Mouse (Mus musculus): ENCODE data around the gene Ltc4s. TPM values are rescaled to one million over a fixed set of nuclear protein-coding genes. Genes with fewer than 3 reads are reported as not detected.

The Ltc4s gene
- 1 to 10 TPM; 4.4 to 6.0 TPM for total RNA-seq (2021)
- long read RNA-seq, experiment 1, partial matches to known transcripts = 0 of 4 reads
- long read RNA-seq, experiment 1, other reads (novel, unspliced or antisense) = 1 of 4 reads
- long read RNA-seq, experiment 2, partial matches to known transcripts = 1 of 3 reads
- long read RNA-seq, experiment 2, other reads (novel, unspliced or antisense) = 0 of 3 reads

DNA sequence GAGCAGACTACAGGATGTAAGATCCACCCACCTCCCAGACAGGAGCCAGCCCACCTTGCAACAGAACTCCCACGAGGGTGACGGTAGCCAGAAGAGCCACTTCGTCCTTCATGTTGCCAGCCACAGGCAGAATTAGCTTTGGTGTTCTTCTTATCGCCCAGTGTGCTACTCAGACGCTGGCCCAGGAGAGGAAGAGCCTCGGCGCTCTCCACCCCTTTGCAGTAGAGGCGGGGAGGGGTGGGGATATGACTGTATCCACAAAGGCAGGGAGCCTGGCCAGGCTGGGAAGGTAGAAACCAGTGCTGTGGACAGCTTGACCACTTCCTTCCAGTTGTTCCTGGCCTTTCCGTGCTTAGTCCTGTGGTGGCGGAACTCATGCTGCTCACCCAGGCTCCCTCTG, at the start of gene Ltc4s:
Gene Ltc4s (minus strand): TSS at position 293 of the 400 bp plus-strand sequence.
- no peak for DNase-seq (ENCODE audit: low spot score in 2 of 2)

GRCm38 (mm10) chr11:50286428-50286827, 48.0 kb upstream of the Ltc4s start:
- no peak for DNase-seq (ENCODE audit: low spot score in 2 of 2)

- no peak for DNase-seq (ENCODE audit: low spot score in 2 of 2)
Measured at GRCm38 (mm10) chr11:50285696-50286095, 47.3 kb upstream of the Ltc4s start.

GRCm38 (mm10) chr11:50285263-50285662, 46.8 kb upstream of the Ltc4s start:
- DNase-seq (ENCODE audit: low spot score in 2 of 2) = no peak

GRCm38 (mm10) chr11:50280053-50280452, 41.6 kb upstream of the Ltc4s start:
- no peak for DNase-seq (ENCODE audit: low spot score in 2 of 2)

GRCm38 (mm10) chr11:50279005-50279404, 40.6 kb upstream of the Ltc4s start:
- DNase-seq (ENCODE audit: low spot score in 2 of 2) = no peak

- DNase-seq (ENCODE audit: low spot score in 2 of 2) = no peak
Measured at GRCm38 (mm10) chr11:50277706-50278105, 39.3 kb upstream of the Ltc4s start.

DNA sequence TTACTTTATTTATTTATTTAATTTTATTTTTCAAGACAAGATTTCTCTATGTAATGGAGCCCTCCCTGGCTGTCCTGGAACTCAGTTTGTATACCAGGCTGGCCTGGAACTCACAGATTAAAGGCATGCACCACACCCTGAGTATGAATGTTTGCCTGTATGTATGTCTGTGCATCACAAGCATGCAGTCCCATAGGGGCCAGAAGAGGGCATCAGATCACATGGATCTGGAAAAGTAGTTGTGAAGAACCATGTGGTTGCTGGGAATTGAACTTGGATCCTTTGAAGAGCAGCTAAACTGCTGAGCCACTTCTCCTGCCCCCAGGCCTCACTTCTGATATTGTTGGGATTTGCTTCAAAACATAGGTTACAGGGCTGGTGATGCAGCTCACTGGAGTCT, 38.6 kb upstream of the Ltc4s start:
- no peak for DNase-seq (ENCODE audit: low spot score in 2 of 2)

DNA sequence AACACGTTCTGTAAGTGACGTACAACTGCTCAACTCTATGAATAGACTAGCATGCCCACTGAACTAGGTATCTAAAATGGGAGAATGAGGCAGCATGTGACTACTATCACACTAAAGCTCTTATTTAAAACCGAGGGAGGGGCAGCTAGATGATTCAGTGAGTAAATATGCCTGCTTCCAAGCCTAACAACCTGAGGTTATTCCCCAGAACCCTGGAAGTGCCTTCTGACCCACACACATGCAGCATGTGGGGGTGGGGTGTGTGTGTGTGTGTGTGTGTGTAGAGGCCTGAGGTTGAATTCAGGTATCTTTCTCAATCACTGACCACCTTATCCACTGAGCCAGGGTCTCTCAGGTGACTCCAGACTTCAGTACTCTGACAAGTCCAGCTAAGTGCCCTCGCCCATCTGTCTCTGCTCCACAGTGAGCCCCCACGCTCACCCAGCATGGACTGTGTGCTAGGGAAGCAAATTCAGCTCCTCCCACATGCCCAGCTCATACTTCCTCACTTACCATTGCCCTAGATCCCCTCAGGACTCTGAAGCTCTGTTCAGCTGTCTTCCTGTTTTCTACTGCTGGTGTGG, 37.2 kb upstream of the Ltc4s start:
- DNase-seq (ENCODE audit: low spot score in 2 of 2) = no peak

GRCm38 (mm10) chr11:50275077-50275476, 36.7 kb upstream of the Ltc4s start:
- DNase-seq (ENCODE audit: low spot score in 2 of 2) = no peak

DNA sequence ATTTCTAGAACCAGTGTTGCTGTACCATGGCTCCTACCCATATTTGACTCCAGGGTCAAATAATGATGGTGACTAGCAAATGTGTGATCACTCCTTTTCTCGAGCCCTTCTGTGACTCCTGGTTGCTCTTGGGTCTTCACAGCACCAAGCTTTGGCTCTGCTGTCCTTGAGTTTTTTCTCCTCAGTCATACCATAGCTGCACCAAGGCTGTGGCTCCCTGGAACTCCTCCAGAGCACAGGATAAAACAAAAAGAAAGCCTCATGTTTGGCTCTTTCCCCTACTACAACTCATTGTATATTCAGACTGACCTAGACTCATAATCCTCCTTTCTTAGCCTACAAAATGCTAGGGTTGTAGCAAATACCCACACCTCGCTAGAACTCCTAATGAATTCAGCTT, 34.4 kb upstream of the Ltc4s start:
- no peak for DNase-seq (ENCODE audit: low spot score in 2 of 2)

DNA sequence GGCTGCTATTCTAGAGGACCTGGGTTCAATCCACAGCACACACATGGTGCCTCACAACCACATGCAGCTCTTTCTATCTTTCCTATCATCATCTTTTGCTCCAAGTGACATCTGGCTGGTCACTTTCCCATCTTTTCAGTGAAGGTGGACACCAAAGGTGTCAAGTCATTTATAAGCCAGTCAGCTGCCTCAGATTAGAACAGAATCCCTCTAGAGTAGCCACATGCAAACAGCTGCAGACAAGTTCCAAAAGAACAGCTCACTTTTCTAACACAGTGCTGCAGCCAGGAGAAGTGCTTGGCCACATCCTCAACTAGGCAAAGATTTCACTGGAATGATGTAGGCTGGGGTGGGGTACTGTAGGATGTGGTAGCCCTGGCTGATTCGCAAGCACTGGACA, 31.5 kb upstream of the Ltc4s start:
- no peak for DNase-seq (ENCODE audit: low spot score in 2 of 2)

GRCm38 (mm10) chr11:50269163-50269562, 30.7 kb upstream of the Ltc4s start:
- DNase-seq (ENCODE audit: low spot score in 2 of 2) = no peak

DNA sequence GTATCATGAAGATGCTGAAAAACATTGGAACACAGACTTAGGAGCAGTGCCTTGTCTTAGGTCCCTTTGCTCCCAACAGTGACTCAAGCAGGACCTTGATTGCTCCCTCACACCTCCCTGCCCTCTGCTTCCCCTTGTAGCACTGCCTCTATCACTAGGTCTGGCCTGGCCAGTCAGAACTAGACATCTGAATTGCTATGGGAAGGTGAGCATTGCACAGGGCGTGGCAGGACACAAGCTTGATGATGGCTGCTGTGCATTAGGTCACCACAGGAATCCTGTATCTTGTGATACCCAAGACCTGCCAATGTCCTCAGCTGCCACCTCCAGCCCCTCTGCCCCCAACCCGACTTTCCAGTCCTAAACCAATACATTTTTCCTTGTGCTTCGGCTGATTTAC, 28.6 kb upstream of the Ltc4s start:
- DNase-seq (ENCODE audit: low spot score in 2 of 2) = no peak

DNA sequence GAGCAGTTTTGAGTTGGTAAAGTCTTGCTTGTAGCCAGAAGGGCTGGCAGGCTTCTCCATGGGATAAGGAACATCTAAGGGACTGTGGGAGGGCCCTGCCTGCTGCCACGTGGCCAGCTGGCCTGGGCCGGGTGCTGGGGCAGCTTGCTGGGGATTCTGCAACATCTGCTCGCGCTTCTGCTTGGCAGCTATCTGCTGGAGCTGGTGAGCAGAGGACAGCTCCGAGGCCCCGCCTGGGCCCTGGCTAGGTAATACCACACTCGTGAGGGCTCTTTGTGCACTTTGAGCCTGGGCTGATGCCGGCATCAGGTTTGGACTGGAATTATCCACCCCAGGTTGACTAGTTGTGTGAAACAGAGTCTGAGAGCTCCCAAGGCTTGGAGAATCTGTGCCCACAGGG, 27.5 kb upstream of the Ltc4s start:
- no peak for DNase-seq (ENCODE audit: low spot score in 2 of 2)

DNA sequence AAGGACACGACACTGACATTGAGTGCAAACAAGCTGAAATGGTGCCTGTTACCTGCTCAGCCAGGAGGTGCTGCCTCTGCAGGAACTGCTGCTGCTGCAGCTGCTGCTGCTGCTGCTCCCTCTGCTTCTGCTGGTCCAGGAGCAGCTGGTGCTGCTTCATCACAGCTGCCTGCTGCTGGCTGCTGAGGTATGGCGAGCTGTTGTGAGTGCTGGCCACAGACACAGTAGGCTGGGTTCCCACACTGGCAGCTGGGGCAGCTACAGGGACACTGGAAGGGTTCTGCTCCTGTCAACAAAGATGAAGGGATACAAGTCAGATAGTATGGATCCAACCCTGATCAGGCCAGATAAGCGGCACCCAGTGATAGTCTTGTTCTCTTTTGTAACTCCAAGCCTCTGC, 24.8 kb upstream of the Ltc4s start:
- DNase-seq (ENCODE audit: low spot score in 2 of 2) = no peak

- no peak for DNase-seq (ENCODE audit: low spot score in 2 of 2)
Measured at GRCm38 (mm10) chr11:50262020-50262419, 23.6 kb upstream of the Ltc4s start.

DNA sequence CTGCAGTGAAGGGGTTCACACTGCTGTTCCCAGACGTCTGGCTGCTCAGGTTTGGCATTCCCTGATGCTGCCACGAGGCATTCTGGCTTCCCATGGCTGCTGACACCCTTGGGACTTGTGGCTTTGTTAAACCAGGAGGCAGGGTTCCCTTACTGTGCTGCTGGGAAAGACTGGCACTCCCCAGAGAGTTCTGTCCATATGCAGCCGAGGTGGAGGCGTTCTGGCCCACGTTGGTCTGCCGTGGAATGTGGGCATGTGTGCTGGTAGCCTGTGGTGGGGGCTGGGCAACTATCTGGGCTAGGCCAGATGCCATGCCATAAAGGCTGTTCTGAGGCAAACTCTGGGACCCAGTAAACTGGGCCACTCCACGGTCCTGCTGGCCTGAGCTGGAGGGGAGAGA, 19.9 kb upstream of the Ltc4s start:
- DNase-seq (ENCODE audit: low spot score in 2 of 2) = no peak

DNA sequence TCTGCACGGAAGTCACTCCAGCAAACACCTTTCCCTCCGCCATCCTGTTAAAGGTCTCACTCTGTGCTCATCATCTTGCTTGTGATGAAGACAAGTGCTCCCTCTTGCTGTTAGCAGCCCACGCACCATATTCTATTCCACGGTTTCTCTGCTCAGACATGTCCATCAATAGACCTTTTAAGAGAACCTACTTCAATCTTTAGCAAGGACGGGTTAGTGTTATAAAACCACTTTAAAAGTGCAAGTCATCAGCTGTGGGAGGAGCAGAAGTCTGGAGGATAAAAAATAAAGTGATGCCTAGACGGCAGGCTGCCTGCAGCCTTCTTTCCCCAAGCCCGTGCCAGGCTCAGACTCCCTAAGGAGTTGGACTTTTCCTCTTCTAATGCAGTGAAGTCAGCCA, 18.2 kb upstream of the Ltc4s start:
- no peak for DNase-seq (ENCODE audit: low spot score in 2 of 2)

DNA sequence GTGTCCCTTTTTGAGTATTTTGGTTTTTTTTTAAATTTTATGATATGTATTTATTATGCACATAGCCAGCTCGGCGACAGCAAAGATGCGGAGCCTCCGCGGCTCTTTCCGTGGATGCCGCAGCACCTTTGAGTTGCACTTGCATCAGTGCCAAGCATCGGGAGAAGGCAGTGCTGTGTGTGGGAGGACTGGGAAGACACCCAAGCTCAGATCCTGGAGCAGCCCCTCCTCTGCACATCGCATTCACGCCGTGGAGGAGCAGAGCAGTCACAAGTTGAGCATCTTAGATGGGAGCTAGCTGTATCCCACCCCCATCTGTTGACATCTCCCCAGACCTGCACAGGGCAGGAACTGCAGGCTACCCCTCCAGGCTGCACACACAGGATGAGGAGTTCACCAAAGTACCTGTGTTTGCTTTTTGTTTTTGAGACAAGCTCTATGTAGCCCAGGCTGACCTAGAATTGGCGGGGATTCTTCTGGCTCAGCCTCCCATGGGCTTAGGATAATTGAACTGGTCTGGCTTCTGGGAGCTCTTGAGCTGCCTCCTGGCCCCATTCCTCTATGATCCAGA, 15.7 kb upstream of the Ltc4s start:
- no peak for DNase-seq (ENCODE audit: low spot score in 2 of 2)

- no peak for DNase-seq (ENCODE audit: low spot score in 2 of 2)
Measured at GRCm38 (mm10) chr11:50253393-50253792, 15.0 kb upstream of the Ltc4s start.

GRCm38 (mm10) chr11:50252684-50253265, 14.4 kb upstream of the Ltc4s start:
- DNase-seq (ENCODE audit: low spot score in 2 of 2) = no peak

DNA sequence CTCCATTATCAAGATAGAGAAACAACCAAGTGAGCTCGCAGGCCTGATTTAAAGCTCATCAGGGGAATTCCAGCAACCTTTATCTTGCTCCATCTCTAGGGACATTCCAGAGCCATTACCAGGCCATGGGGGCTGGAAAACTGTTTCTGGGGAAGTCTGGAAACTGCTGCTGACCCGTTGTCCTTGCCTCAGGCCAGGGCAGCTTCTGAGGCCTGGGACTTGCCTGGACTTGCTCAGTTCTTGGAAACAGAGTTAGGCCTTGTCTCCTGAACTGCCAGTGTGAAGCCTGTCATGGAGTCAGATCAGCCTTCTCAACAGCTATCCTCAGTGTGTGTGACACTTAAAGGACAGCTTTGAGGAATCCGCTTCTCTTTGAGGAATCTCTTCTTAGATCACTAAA, 13.8 kb upstream of the Ltc4s start:
- no peak for DNase-seq (ENCODE audit: low spot score in 2 of 2)
